Mouse (Mus musculus): ENCODE results near the gene Ankrd22. TPM values are rescaled to one million over a fixed set of nuclear protein-coding genes. Genes with fewer than 3 reads are reported as not detected.
A peak's percentile ranks its signal among the peaks of the same experiment; 100 is the strongest.

Gene Ankrd22
- polyA plus RNA-seq, 1 experiment from 2014 or later, result 0.79 TPM

GRCm38 (mm10) chr19:34202668-34203067 lies 36.8 kb upstream of the Ankrd22 start:
- 77% methylated on average over 2 of the region's 2 CpGs for WGBS
- Histone ChIP-seq H3K4me2 (ENCODE audit: low read depth, low read length) (no peak overlapping the region), H3K4me1 (ENCODE audit: control insufficient read depth, insufficient read depth, low read length) (no peaks in the 10 kb centered on the region), H3K9ac (ENCODE audit: low read length) (no peak overlapping the region), H3K36me3 (ENCODE audit: control insufficient read depth, insufficient read depth) (no peaks in the 10 kb centered on the region), H3K4me3 (ENCODE audit: low read length) (no peak overlapping the region), H3K9me3 (replicated peaks; ENCODE audit: control insufficient read depth, low read length) (no peaks in the 10 kb centered on the region), H3K27me3 (ENCODE audit: control insufficient read depth, insufficient read depth, low read length) (no peaks in the 10 kb centered on the region), H3K27ac (ENCODE audit: low read length) (no peak overlapping the region)
- no peak for ATAC-seq (replicated peaks; ENCODE audit: extremely low read depth, insufficient read depth, low FRiP score)

- Histone ChIP-seq H3K36me3 (ENCODE audit: control insufficient read depth, insufficient read depth) (no peaks in the 10 kb centered on the region), H3K4me3 (ENCODE audit: low read length) (no peak overlapping the region), H3K9me3 (replicated peaks; ENCODE audit: control insufficient read depth, low read length) (no peaks in the 10 kb centered on the region), H3K27ac (ENCODE audit: low read length) (no peak overlapping the region), H3K27me3 (ENCODE audit: control insufficient read depth, insufficient read depth, low read length) (no peaks in the 10 kb centered on the region), H3K9ac (ENCODE audit: low read length) (no peak overlapping the region), H3K4me1 (ENCODE audit: control insufficient read depth, insufficient read depth, low read length) (no peaks in the 10 kb centered on the region), H3K4me2 (ENCODE audit: low read depth, low read length) (no peak overlapping the region)
- 71% methylated on average over 2 of the region's 2 CpGs for WGBS
- no peak for ATAC-seq (replicated peaks; ENCODE audit: extremely low read depth, insufficient read depth, low FRiP score)
Observed at GRCm38 (mm10) chr19:34199488-34199887, 33.6 kb upstream of the Ankrd22 start.

- 81% methylated on average over 4 of the region's 4 CpGs for WGBS
- Histone ChIP-seq H3K27ac (ENCODE audit: low read length) (no peak overlapping the region), H3K4me2 (ENCODE audit: low read depth, low read length) (no peak overlapping the region), H3K27me3 (ENCODE audit: control insufficient read depth, insufficient read depth, low read length) (no peaks in the 10 kb centered on the region), H3K9ac (ENCODE audit: low read length) (no peak overlapping the region), H3K4me1 (ENCODE audit: control insufficient read depth, insufficient read depth, low read length) (no peaks in the 10 kb centered on the region), H3K9me3 (replicated peaks; ENCODE audit: control insufficient read depth, low read length) (no peaks in the 10 kb centered on the region), H3K36me3 (ENCODE audit: control insufficient read depth, insufficient read depth) (no peaks in the 10 kb centered on the region), H3K4me3 (ENCODE audit: low read length) (no peak overlapping the region)
- ATAC-seq (replicated peaks; ENCODE audit: extremely low read depth, insufficient read depth, low FRiP score), result no peak
Observed at GRCm38 (mm10) chr19:34198901-34199300, 33.0 kb upstream of the Ankrd22 start.

GRCm38 (mm10) chr19:34198066-34198465 lies 32.2 kb upstream of the Ankrd22 start:
- H3K9ac ChIP-seq (ENCODE audit: low read length), result no peak overlapping the region
- no peak overlapping the region for H3K4me3 ChIP-seq (ENCODE audit: low read length)
- ATAC-seq (replicated peaks; ENCODE audit: extremely low read depth, insufficient read depth, low FRiP score), result no peak
- no peaks in the 10 kb centered on the region for H3K27me3 ChIP-seq (ENCODE audit: control insufficient read depth, insufficient read depth, low read length)
- H3K36me3 ChIP-seq (ENCODE audit: control insufficient read depth, insufficient read depth), result no peaks in the 10 kb centered on the region
- WGBS, result 95% methylated on average over 1 of the region's 1 CpGs
- no peaks in the 10 kb centered on the region for H3K9me3 ChIP-seq (replicated peaks; ENCODE audit: control insufficient read depth, low read length)
- H3K4me1 ChIP-seq (ENCODE audit: control insufficient read depth, insufficient read depth, low read length), result 0 out of 2 replicates have a peak, but pooled peaks cover 2% of the 10 kb centered on the region
- H3K27ac ChIP-seq (ENCODE audit: low read length), result no peak overlapping the region
- no peak overlapping the region for H3K4me2 ChIP-seq (ENCODE audit: low read depth, low read length)

GRCm38 (mm10) chr19:34195031-34195430 lies 29.2 kb upstream of the Ankrd22 start:
- 76% methylated on average over 2 of the region's 2 CpGs for WGBS
- Histone ChIP-seq H3K27ac (ENCODE audit: low read length) (no peak overlapping the region), H3K4me1 (ENCODE audit: control insufficient read depth, insufficient read depth, low read length) (0 out of 2 replicates have a peak, but pooled peaks cover 5% of the 10 kb centered on the region), H3K4me3 (ENCODE audit: low read length) (no peak overlapping the region), H3K9me3 (replicated peaks; ENCODE audit: control insufficient read depth, low read length) (no peaks in the 10 kb centered on the region), H3K4me2 (ENCODE audit: low read depth, low read length) (no peak overlapping the region), H3K27me3 (ENCODE audit: control insufficient read depth, insufficient read depth, low read length) (no peaks in the 10 kb centered on the region), H3K9ac (ENCODE audit: low read length) (no peak overlapping the region), H3K36me3 (ENCODE audit: control insufficient read depth, insufficient read depth) (no peaks in the 10 kb centered on the region)
- ATAC-seq (replicated peaks; ENCODE audit: extremely low read depth, insufficient read depth, low FRiP score), result no peak

GRCm38 (mm10) chr19:34194132-34194745 lies 28.4 kb upstream of the Ankrd22 start:
- WGBS, result 90% methylated on average over 6 of the region's 6 CpGs
- Histone ChIP-seq H3K27me3 (ENCODE audit: control insufficient read depth, insufficient read depth, low read length) (no peaks in the 10 kb centered on the region), H3K4me1 (ENCODE audit: control insufficient read depth, insufficient read depth, low read length) (0 out of 2 replicates have a peak, but pooled peaks cover 5% of the 10 kb centered on the region), H3K9me3 (replicated peaks; ENCODE audit: control insufficient read depth, low read length) (no peaks in the 10 kb centered on the region), H3K4me2 (ENCODE audit: low read depth, low read length) (peak overlapping the region; percentile 67; the same call in 1 of the 2 replicates), H3K36me3 (ENCODE audit: control insufficient read depth, insufficient read depth) (no peaks in the 10 kb centered on the region), H3K4me3 (ENCODE audit: low read length) (no peak overlapping the region), H3K9ac (ENCODE audit: low read length) (no peak overlapping the region), H3K27ac (ENCODE audit: low read length) (no peak overlapping the region)
- ATAC-seq (replicated peaks; ENCODE audit: extremely low read depth, insufficient read depth, low FRiP score), result no peak

GRCm38 (mm10) chr19:34193683-34194082 lies 27.8 kb upstream of the Ankrd22 start:
- 72% methylated on average over 9 of the region's 9 CpGs for WGBS
- H3K4me1 ChIP-seq (ENCODE audit: control insufficient read depth, insufficient read depth, low read length), result 0 out of 2 replicates have a peak, but pooled peaks cover 5% of the 10 kb centered on the region
- no peak for ATAC-seq (replicated peaks; ENCODE audit: extremely low read depth, insufficient read depth, low FRiP score)
- H3K9ac ChIP-seq (ENCODE audit: low read length), result peak overlapping the region; percentile 72; the same call in 1 of the 2 replicates
- H3K4me2 ChIP-seq (ENCODE audit: low read depth, low read length), result peak overlapping the region; percentile 67
- peak overlapping the region; percentile 63 for H3K4me3 ChIP-seq (ENCODE audit: low read length)
- no peaks in the 10 kb centered on the region for H3K27me3 ChIP-seq (ENCODE audit: control insufficient read depth, insufficient read depth, low read length)
- H3K36me3 ChIP-seq (ENCODE audit: control insufficient read depth, insufficient read depth), result no peaks in the 10 kb centered on the region
- H3K9me3 ChIP-seq (replicated peaks; ENCODE audit: control insufficient read depth, low read length), result no peaks in the 10 kb centered on the region
- H3K27ac ChIP-seq (ENCODE audit: low read length), result no peak overlapping the region

- Histone ChIP-seq H3K4me2 (ENCODE audit: low read depth, low read length) (peak overlapping the region; percentile 67), H3K9me3 (replicated peaks; ENCODE audit: control insufficient read depth, low read length) (no peaks in the 10 kb centered on the region), H3K27me3 (ENCODE audit: control insufficient read depth, insufficient read depth, low read length) (no peaks in the 10 kb centered on the region), H3K36me3 (ENCODE audit: control insufficient read depth, insufficient read depth) (no peaks in the 10 kb centered on the region), H3K4me1 (ENCODE audit: control insufficient read depth, insufficient read depth, low read length) (0 out of 2 replicates have a peak, but pooled peaks cover 5% of the 10 kb centered on the region), H3K27ac (ENCODE audit: low read length) (no peak overlapping the region), H3K4me3 (ENCODE audit: low read length) (peak overlapping the region; percentile 63), H3K9ac (ENCODE audit: low read length) (peak overlapping the region; percentile 72)
- no peak for ATAC-seq (replicated peaks; ENCODE audit: extremely low read depth, insufficient read depth, low FRiP score)
- 4% methylated on average over 9 of the region's 9 CpGs for WGBS
Observed at GRCm38 (mm10) chr19:34193149-34193548, 27.3 kb upstream of the Ankrd22 start.

- Histone ChIP-seq H3K27me3 (ENCODE audit: control insufficient read depth, insufficient read depth, low read length) (no peaks in the 10 kb centered on the region), H3K27ac (ENCODE audit: low read length) (peak within 1 kb of the TSS; percentile 43; the same call in 1 of the 2 replicates), H3K4me3 (ENCODE audit: low read length) (peak within 1 kb of the TSS; percentile 63), H3K9me3 (replicated peaks; ENCODE audit: control insufficient read depth, low read length) (no peaks in the 10 kb centered on the region), H3K9ac (ENCODE audit: low read length) (peak within 1 kb of the TSS; percentile 72), H3K36me3 (ENCODE audit: control insufficient read depth, insufficient read depth) (no peaks in the 10 kb centered on the region), H3K4me1 (ENCODE audit: control insufficient read depth, insufficient read depth, low read length) (0 out of 2 replicates have a peak, but pooled peaks cover 5% of the 10 kb centered on the region), H3K4me2 (ENCODE audit: low read depth, low read length) (peak within 1 kb of the TSS; percentile 67)
- peak; percentile 85 for ATAC-seq (replicated peaks; ENCODE audit: extremely low read depth, insufficient read depth, low FRiP score)
- WGBS, result under 1% methylated on average over 62 of the region's 62 CpGs
Observed at GRCm38 (mm10) chr19:34192008-34192963, 26.4 kb upstream of the Ankrd22 start, which contains the start of gene Stambpl1. TSS of gene Stambpl1 (plus strand) at chr19:34192229.

Measured in heart, embryonic 16.5 days (tissue).